Mouse (Mus musculus) C2C12 (cell line): ENCODE data around the gene Vsir.

ENCODE experiments used
- CEBPB ChIP-seq: IDR thresholded peaks from one replicate; pipeline ENCODE4 v1.6.1; 2011; ENCODE audit warnings: low read depth, mild to moderate bottlenecking, control low read depth, moderate library complexity
- CTCF ChIP-seq: IDR thresholded peaks from one replicate; pipeline ENCODE4 v1.5.1; 2011; ENCODE audit not compliant: control insufficient read depth, insufficient read depth, insufficient read length
- FOSL1 ChIP-seq: IDR thresholded peaks from one replicate; pipeline ENCODE4 v1.8.0; 2011; ENCODE audit warnings: mild to moderate bottlenecking, low read length; ENCODE audit not compliant: poor library complexity, insufficient read depth, severe bottlenecking
- MAX ChIP-seq: IDR thresholded peaks from one replicate; pipeline ENCODE4 v1.6.1; 2011; ENCODE audit warnings: mild to moderate bottlenecking, control low read depth
- MYOD1 ChIP-seq: IDR thresholded peaks from one replicate; pipeline ENCODE4 v1.6.1; 2011; ENCODE audit warnings: low read depth; ENCODE audit not compliant: control insufficient read depth, insufficient read length
- MYOG ChIP-seq: IDR thresholded peaks from one replicate; pipeline ENCODE4 v1.6.1; 2011; ENCODE audit not compliant: control insufficient read depth, insufficient read length; ENCODE audit errors: extremely low read depth
- USF1 ChIP-seq: IDR thresholded peaks from one replicate; pipeline ENCODE4 v1.6.1; 2011; ENCODE audit warnings: low read depth, mild to moderate bottlenecking, control low read depth, moderate library complexity

DNA sequence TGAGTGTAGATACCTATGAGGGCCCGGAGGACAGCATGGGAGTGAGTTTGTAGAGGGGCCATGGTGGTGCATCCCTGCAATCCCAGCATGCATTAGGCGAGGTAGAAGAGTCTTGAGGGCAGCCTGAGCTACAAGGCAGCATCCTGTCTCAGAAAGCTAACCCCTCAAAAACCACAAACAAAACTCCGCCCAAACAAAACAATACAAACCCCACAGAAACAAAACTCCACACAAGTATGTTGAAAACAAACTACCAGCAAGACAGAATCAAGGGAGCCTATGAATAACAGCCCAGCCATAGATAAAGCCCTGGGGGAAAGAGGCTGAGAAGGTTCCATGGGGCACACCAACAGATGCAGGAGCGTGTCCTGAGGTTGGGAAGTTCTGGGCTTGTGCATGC lies 595 bp upstream of the Vsir start:
- TF ChIP-seq MAX (no peak), CTCF (no peak), USF1 (no peak), CEBPB (no peak), MYOG (no peak), FOSL1 (no peak), MYOD1 (no peak)
